Mouse (Mus musculus) MEL (cell line): Measurements from ENCODE around the gene Arl3.

Experiments
- CHD1 ChIP-seq: IDR thresholded peaks from 2 replicates; pipeline ENCODE4 v1.6.1; 2012; ENCODE audit warnings: low read depth, mild to moderate bottlenecking, inconsistent platforms, low read length, improper control_type of control experiment
- CTCF ChIP-seq, 3 experiments: IDR thresholded peaks in 2 of 3; conservative IDR thresholded peaks in 1 of 3; 2 replicates each; pipeline ENCODE4 v1.5.1; 2011 to 2012; ENCODE audit warnings: low read length in 3 of 3, low read depth in 2 of 3, mild to moderate bottlenecking in 2 of 3, improper control_type of control experiment in 1 of 3, inconsistent platforms in 1 of 3, mixed read lengths in 1 of 3, moderate library complexity in 1 of 3; ENCODE audit not compliant: control insufficient read depth in 1 of 3, insufficient read depth in 1 of 3, poor library complexity in 1 of 3, severe bottlenecking in 1 of 3
- HCFC1 ChIP-seq: IDR thresholded peaks from 2 replicates; pipeline ENCODE4 v1.6.1; 2012; ENCODE audit warnings: low read depth, mild to moderate bottlenecking, inconsistent platforms, low read length, improper control_type of control experiment, moderate library complexity
- MAFK ChIP-seq: IDR thresholded peaks from 2 replicates; pipeline ENCODE4 v1.6.1; 2011; ENCODE audit warnings: low read depth, mild to moderate bottlenecking, low read length, improper control_type of control experiment, borderline replicate concordance
- MAX ChIP-seq: IDR thresholded peaks from 2 replicates; pipeline ENCODE4 v1.6.1; 2011; ENCODE audit warnings: low read length, improper control_type of control experiment
- POLR2A ChIP-seq, 2 experiments: IDR thresholded peaks; 2 replicates each; pipeline ENCODE4 v1.6.1; 2011 to 2012; ENCODE audit warnings: low read length in 2 of 2, mild to moderate bottlenecking in 2 of 2, control low read depth in 1 of 2, improper control_type of control experiment in 1 of 2, low read depth in 1 of 2, moderate library complexity in 1 of 2; ENCODE audit not compliant: control insufficient read depth in 1 of 2, insufficient read depth in 1 of 2, poor library complexity in 1 of 2
- POLR2AphosphoS5 ChIP-seq: IDR thresholded peaks from 2 replicates; pipeline ENCODE4 v1.6.1; 2012; ENCODE audit warnings: low read depth, borderline replicate concordance, mild to moderate bottlenecking, inconsistent platforms, low read length, moderate library complexity, mixed read lengths
- SMC3 ChIP-seq: IDR thresholded peaks from 2 replicates; pipeline ENCODE4 v1.6.1; 2011; ENCODE audit warnings: low read depth, low read length, improper control_type of control experiment
- TAL1 ChIP-seq: IDR thresholded peaks from 2 replicates; pipeline ENCODE4 v1.6.1; 2012; ENCODE audit warnings: mild to moderate bottlenecking, inconsistent platforms, low read length, moderate library complexity, mixed read lengths
- UBTF ChIP-seq: IDR thresholded peaks from 2 replicates; pipeline ENCODE4 v1.6.1; 2012; ENCODE audit warnings: low read depth, mild to moderate bottlenecking, inconsistent platforms, low read length, improper control_type of control experiment, moderate library complexity, borderline replicate concordance; ENCODE audit not compliant: insufficient read depth
- ZC3H11A ChIP-seq: IDR thresholded peaks from 2 replicates; pipeline ENCODE4 v1.6.1; 2012; ENCODE audit warnings: low read depth, mild to moderate bottlenecking, inconsistent platforms, low read length, improper control_type of control experiment

DNA sequence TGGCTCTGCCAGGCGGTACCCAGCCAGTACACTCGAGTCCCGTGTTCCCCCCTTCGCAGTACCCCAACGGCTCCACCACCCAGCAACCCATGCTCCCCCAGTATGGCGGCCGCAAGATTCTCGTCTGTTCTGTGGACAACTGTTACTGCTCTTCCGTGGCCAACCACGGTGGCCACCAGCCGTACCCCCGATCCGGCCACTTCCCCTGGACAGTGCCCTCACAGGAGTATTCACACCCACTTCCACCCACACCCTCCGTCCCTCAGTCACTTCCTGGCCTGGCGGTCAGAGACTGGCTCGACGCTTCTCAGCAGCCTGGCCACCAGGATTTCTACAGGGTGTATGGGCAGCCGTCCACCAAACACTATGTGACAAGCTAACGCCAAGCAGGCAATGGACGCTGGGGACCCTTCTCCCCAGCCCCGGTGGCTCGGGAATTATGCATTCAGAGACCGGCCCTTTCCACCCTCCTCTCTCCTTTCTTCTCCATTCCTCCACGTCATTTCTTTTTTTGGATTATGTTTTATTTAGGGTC, 57.6 kb downstream of the Arl3 start:
- TF ChIP-seq TAL1 (no peak), HCFC1 (no peak), POLR2A (IDR thresholded peaks at IDR 0.05; ENCODE audit: control insufficient read depth in 1 of 2, insufficient read depth in 1 of 2, low read depth in 1 of 2, low read length in 2 of 2, poor library complexity in 1 of 2) (no peak), MAX (no peak), MAFK (no peak), SMC3 (no peak), ZC3H11A (no peak), CTCF (IDR thresholded peaks at IDR 0.05 in 2 of 3, conservative IDR thresholded peaks at IDR 0.05 in 1 of 3; ENCODE audit: control insufficient read depth in 1 of 3, insufficient read depth in 1 of 3, low read depth in 2 of 3, low read length in 3 of 3, poor library complexity in 1 of 3, severe bottlenecking in 1 of 3) (no peak), POLR2AphosphoS5 (no peak), UBTF (no peak), CHD1 (no peak)
